Mouse (Mus musculus): ENCODE data around the gene Cd44.

Cd44 gene

DNA sequence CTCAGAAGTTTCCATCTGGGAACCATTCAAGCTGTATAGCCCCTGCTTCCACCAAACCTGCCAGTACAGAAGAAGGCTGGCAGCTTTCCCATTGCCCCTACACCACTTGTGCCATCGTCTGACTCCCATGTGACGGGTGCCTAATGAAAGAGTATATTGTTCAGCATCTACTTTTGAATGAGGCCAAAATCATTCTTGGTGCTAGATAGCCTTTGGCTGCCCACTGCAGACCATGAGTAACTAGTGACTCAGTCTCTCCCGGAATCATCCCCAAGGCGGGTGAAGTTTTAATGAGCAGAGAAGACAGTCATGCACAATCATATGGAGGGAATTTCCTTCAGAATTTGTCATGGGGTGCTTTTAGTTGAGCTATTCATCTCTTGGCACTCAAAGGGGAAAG lies 28.3 kb downstream of the Cd44 start:
- no peak for DNase-seq (ENCODE audit: low spot score in 2 of 2)

DNA sequence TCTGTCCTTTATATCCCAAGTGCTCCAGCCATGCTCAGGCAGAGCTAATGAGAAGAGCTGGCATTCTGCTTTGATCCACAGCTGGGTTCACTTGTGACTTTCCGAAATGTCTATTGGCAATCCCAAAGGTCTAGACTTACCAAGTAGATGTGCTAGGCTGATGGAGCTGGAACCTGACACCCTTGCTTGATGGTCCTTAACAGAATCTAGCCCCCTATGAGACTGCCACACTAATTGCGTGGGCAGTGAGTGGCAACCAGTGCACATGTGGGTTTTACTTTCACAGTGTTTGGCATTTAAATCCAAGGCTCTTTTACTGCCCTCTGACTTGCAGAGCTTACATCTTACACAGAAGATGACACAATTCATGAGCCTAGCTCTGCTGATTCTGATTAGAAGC lies 29.0 kb downstream of the Cd44 start:
- DNase-seq (ENCODE audit: low spot score in 2 of 2), result no peak

DNA sequence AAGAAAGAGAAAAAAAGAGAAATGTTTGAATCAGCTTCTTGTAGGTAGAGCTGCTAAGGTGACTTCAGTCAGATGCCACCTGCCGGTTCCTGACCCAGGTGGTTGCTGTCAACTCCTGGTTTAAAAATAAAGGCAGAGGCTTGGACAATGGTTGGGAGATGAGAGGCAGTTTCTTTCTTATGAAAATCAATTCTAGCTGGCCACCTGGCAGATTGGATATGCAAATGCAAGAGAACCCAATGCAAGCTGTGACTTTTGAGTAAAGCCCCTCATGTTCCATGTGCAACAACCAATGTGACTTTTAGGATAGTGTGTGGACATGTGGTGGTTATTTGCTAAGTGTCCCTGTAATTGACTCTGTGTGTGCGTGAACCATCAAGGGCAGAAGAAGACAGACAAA lies 33.0 kb downstream of the Cd44 start:
- no peak for DNase-seq (ENCODE audit: low spot score in 2 of 2)

GRCm38 (mm10) chr2:102867396-102868088 lies 33.9 kb downstream of the Cd44 start:
- no peak for DNase-seq (ENCODE audit: low spot score in 2 of 2)

DNA sequence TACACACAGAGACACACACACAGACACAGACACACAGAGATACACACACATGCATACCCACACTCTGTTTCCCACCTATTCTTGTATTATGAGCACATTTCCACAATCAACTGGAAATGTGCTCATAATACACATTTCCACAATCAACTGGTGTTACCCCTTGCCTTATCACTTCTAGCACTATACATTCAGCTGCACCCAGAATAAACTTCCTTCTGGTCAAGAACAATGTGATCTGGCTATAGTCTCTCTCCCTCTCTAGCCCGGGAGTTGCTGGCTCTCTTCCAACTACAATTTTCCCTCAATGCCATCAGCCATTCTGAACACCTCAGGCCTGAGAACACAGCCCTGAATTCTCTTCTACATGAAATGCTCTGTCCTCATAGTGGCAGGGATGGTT lies 34.9 kb downstream of the Cd44 start:
- DNase-seq (ENCODE audit: low spot score in 2 of 2), result no peak

DNA sequence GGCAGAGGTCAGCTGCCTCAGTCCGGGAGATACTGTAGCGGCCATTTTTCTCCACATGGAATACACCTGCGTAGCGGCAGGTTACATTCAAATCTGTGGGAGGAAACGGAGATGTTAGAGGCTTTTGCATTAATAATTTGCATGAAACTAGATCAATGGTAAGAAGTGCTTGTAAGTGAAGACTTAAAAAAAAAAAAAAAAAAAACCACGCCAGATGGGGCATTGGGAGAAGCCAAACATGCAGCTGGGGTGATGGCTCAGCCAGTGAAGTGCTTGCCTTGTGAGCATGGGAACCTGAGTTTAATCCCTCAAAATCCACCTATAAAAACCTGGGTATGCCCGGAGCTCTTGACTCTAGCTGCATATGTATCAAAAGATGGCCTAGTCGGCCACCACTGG lies 36.1 kb downstream of the Cd44 start:
- DNase-seq (ENCODE audit: low spot score in 2 of 2), result no peak

DNA sequence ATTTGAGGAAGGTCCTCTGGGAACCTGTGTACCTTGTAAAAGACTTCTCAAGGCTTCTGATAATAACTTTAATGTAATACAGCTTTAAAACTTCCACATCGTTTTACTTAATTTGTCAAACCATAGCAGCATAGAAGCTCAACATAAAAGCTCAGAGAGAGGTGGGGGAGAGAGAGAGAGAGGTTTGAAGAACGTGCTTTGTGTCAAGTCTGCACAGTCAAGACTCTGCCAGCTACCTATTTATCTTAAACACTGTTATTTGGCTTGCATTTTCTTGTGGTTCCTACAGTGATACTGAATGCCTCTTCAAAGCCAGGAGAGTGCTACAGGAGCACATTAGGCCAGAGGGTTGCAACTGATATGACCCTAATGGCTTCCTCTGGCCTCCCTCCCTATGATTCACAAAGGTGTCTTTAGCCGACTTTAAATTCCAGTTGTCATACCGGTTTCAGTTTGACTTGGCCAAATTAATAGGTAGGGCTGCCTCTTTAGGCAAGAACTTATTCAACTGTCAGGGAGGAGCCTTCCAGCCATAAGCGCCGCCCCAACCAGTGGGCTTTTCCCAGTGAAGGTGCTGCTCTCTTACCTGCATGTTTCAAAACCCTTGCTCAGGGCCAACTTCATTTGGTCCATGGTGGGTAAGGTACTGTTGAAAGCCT lies 36.6 kb downstream of the Cd44 start:
- DNase-seq (ENCODE audit: low spot score in 2 of 2), result no peak

GRCm38 (mm10) chr2:102864036-102864435 lies 37.4 kb downstream of the Cd44 start:
- DNase-seq (ENCODE audit: low spot score in 2 of 2), result no peak

DNA sequence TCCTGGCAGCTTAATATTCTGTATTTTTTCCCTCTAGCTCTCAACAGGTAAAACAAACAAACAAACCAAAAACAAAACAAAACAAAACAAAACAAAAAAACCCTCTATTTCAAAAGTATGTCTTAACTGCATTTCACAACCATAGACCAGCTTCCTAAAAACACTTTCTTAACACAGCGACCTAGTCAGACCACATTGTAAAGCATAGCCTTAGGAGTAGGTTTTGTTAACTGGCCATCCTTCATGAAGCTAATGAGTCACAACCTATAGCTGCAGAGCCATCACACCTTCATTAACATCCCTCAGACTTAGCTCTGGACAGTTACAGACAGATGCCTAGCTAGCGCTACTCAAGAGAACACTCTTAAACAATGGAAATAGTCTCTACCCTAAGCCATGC lies 37.9 kb downstream of the Cd44 start:
- no peak for DNase-seq (ENCODE audit: low spot score in 2 of 2)

- no peak for DNase-seq (ENCODE audit: low spot score in 2 of 2)
Measured at GRCm38 (mm10) chr2:102862706-102863105, 38.8 kb downstream of the Cd44 start.

GRCm38 (mm10) chr2:102858271-102858670 lies 43.2 kb downstream of the Cd44 start:
- no peak for DNase-seq (ENCODE audit: low spot score in 2 of 2)

GRCm38 (mm10) chr2:102853297-102853696 lies 48.2 kb downstream of the Cd44 start:
- no peak for DNase-seq (ENCODE audit: low spot score in 2 of 2)

- no peak for DNase-seq (ENCODE audit: low spot score in 2 of 2)
Measured at GRCm38 (mm10) chr2:102851936-102852477, 49.5 kb downstream of the Cd44 start.

DNA sequence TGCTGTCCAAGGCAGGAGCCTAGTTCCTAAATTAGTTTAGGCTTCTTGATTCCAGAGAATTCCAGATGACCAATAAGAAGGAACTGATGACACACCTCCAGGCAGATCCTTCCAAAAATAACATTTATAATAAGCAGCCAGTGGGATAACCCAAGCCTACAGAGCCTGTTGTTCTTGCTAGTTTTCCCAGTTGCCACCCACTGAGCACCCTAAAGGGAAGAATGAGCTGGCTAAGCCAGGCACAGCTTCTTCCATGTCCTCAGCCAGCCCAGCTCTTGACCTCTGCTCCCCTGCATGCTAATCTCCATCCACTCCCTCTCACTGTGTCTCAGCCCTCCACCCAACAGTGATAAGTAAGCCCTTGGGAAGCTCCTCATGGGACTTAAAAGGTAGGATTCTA lies 51.4 kb downstream of the Cd44 start:
- no peak for DNase-seq (ENCODE audit: low spot score in 2 of 2)

- DNase-seq (ENCODE audit: low spot score in 2 of 2), result no peak
Measured at GRCm38 (mm10) chr2:102848811-102849433, 52.5 kb downstream of the Cd44 start.

DNA sequence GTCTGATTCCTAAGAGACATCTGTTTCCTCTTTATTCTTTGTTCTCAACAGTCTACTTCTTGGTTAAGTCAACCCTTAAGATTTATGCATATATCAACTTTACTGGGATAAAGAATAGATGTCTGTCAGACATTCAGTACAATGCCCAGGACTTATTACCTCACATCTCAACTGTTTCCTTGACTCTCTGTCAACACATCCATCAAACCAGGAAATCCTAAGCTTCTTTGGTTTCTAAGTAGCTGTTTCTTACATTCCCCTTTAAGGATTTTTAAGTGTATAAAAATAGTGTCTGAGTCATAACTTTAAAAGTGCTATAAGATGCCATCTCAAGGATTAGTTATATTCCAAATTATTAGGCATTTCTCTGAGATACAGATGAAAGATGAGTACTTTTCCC lies 60.2 kb downstream of the Cd44 start:
- DNase-seq (ENCODE audit: low spot score in 2 of 2), result no peak

- DNase-seq (ENCODE audit: low spot score in 2 of 2), result no peak
Measured at GRCm38 (mm10) chr2:102838179-102838578, 63.3 kb downstream of the Cd44 start.

- DNase-seq (ENCODE audit: low spot score in 2 of 2), result no peak
Measured at GRCm38 (mm10) chr2:102831547-102831946, 69.9 kb downstream of the Cd44 start.

DNA sequence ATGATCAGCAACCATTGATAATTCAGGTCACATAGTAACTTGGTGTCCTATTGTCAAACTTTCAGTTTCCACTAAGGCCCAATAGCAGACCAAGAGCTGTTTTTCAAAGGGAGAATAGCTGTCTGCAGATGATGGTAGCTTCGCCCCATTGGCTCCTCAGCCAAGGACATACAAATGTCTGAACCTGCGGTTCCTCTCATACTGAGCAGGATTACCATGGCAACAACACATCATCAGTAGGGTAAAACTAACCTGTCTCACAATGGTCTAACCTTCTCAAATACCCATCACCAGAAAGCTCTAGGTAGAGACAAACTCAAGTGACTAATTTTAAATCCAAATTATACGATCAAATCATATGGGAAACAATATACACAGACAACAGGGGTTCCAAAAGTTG lies 72.3 kb downstream of the Cd44 start:
- peak; percentile 46 to 49 for DNase-seq (ENCODE audit: low spot score in 2 of 2)

DNA sequence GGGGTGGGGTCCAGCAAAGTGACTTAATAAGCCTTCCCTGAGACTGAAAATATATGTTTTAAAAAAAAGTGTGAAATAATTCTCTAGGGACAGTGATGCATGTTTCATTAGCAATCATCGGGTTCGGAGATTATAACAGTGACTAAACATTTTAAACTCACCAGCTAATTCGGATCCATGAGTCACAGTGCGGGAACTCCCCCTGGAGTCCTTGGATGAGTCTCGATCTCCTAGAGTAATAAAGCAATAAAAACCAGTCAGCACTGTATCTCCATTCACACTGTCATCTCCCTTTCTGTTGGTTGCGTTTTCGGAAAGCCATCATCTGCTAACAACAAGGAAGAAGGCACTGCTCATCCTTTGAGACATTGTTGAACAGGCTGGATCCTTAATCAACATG lies 73.1 kb downstream of the Cd44 start:
- no peak for DNase-seq (ENCODE audit: low spot score in 2 of 2)

- no peak for DNase-seq (ENCODE audit: low spot score in 2 of 2)
Measured at GRCm38 (mm10) chr2:102827841-102828240, 73.6 kb downstream of the Cd44 start.

DNA sequence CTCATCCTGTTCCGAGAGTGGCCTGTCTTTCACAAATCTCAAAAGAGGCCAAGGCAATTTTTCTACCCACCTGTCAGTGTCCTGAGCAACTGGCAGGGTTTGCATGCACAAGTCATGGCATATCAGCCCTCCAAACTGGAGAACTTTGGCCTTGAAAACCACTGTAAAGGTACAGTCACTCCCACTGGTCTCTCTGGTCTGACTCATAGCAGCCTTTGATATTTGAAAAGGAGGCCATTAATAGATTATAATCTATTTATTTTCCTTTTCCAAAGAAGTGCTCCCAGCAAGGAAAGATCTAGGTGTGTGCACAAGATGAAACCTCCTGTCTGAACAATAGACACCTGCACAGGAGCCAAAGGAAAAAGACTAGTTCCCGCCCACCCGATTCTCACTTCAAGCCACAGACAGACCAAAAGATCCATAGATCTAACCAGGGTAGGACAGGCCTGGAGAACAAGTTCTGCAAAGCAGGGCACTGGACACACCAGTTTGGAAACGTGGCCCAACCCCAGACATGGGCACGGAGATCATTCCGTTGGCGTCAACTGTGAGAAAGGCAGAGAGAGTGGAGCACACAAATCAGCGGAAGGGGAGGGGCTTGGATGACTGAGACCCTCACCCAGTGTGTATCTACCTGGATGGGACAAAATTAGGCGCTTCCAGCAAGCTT lies 75.4 kb downstream of the Cd44 start:
- DNase-seq (ENCODE audit: low spot score in 2 of 2), result peak; percentile 39 to 54

Measured in urinary bladder, adult 18-20 months (tissue).